Mouse (Mus musculus) ES-E14 (cell line): ENCODE data around the gene Vps37b.

Experiments
- MAFK ChIP-seq: IDR thresholded peaks from 2 replicates; pipeline ENCODE4 v1.6.1; 2014; ENCODE audit warnings: mild to moderate bottlenecking, low read depth, low read length, inconsistent platforms; ENCODE audit not compliant: insufficient read depth
- ZNF384 ChIP-seq: IDR thresholded peaks from 2 replicates; pipeline ENCODE4 v1.6.1; 2012; ENCODE audit warnings: low read depth, low read length, inconsistent platforms

DNA sequence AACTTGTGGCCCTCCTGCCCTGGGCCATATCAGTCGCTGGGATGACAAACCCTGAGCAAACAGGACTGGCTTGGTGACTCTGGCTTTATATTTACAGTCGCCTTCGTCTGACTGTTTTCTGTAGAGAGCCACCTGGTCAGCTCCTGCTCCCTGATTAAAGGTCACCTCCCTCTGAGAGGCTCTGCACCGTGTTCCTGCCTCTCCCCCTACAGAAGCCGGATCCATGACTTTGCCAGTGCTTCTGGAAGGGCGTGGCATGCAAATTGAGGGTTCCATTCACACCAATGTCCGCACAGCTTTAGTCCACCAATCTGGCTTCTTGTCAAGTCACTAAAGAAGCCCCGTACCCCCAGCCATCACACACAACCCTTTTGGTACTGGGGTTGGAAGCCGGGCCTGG is 44.5 kb upstream of the Vps37b start:
- TF ChIP-seq ZNF384 = no peak
- no peak for TF ChIP-seq MAFK
